Mouse (Mus musculus) hindbrain, embryonic 14.5 days (tissue): ENCODE data around the gene Il21r. TPM values are rescaled to one million over a fixed set of nuclear protein-coding genes. Genes with fewer than 3 reads are reported as not detected.

Source experiments
- ATAC-seq: fragments of 200-750 bp; cut with Nextera tagmentation; 2 replicates; pipeline ENCODE4 v1.8.0; 2017; ENCODE audit warnings: moderate number of reproducible peaks, mild to moderate bottlenecking, moderate TSS enrichment, moderate library complexity; ENCODE audit not compliant: low FRiP score
- DNase-seq: peaks from one replicate; pipeline ENCODE4 v3.0.0-alpha.2; 2015; ENCODE audit warnings: low spot score
- H3K27ac ChIP-seq: fragments of 300-500 bp; sonication (generic); 2 replicates; pipeline ENCODE4 v1.5.1; 2014; ENCODE audit warnings: mild to moderate bottlenecking, moderate library complexity
- H3K27me3 ChIP-seq: fragments of 300-500 bp; sonication (generic); 2 replicates; pipeline ENCODE4 v1.6.1; 2014; ENCODE audit warnings: mild to moderate bottlenecking, low read length, mixed read lengths; ENCODE audit not compliant: control insufficient read depth, insufficient read depth
- H3K36me3 ChIP-seq: fragments of 300-500 bp; sonication (generic); replicated peaks from 2 replicates; pipeline ENCODE4 v1.6.1; 2014; ENCODE audit not compliant: control insufficient read depth, insufficient read depth
- H3K4me1 ChIP-seq: fragments of 300-500 bp; sonication (generic); replicated peaks from 2 replicates; pipeline ENCODE4 v1.6.1; 2014; ENCODE audit warnings: antibody characterized with exemption, low read length, mixed read lengths; ENCODE audit not compliant: control insufficient read depth, insufficient read depth
- H3K4me2 ChIP-seq: fragments of 300-500 bp; sonication (generic); replicated peaks from 2 replicates; pipeline ENCODE4 v1.6.1; 2014; ENCODE audit warnings: mild to moderate bottlenecking, moderate library complexity
- H3K4me3 ChIP-seq: fragments of 300-500 bp; sonication (generic); replicated peaks from 2 replicates; pipeline ENCODE4 v1.5.1; 2014; ENCODE audit warnings: mild to moderate bottlenecking, low read length
- H3K9ac ChIP-seq: fragments of 300-500 bp; sonication (generic); 2 replicates; pipeline ENCODE4 v1.6.1; 2014
- H3K9me3 ChIP-seq: fragments of 300-500 bp; sonication (generic); 2 replicates; pipeline ENCODE4 v1.6.1; 2016; ENCODE audit warnings: low read length; ENCODE audit not compliant: control insufficient read depth
- WGBS: fragments of 180-500 bp; shearing (Covaris S2); extraction: QIAGEN DNeasy Blood & Tissue Kit; methylation state at CpG from one replicate; pipeline ENCODE4 v1.1.7; 2014; 5-methylcytosine and 5-hydroxymethylcytosine counted together
- polyA plus RNA-seq: library from polyadenylated mRNA; unstranded; fragments of >200 nt; fragmentation: Nextera tagmentation; extraction: Ambion mirVana; gene quantifications from 2 replicates; pipeline ENCODE4 v1.2.1, GENCODE M21; 2014

Il21r gene
- polyA plus RNA-seq, 1 experiment from 2014 or later, result 0.50 TPM

DNA sequence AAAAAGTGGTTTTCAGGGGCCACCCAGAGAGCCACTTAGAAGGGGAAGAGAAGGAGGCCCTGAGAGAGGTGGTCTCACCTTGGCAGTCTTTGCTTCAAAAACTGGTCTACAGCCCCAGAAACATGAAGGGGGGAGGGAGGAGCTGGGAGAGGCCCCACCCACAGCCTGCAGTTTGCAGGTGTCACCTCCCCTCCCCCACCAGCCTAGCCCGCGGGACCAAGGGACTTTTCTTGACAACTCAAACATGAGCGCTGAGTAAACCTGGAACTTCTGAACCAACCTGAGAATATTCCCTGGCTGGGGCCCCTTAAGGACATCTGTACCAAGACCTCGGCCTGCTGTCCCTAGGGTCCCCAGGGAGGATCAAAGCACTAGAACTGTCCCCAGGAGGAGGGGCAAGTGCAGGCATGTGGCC lies 2.5 kb downstream of the Il21r start:
- no peak overlapping the region for H3K4me3 ChIP-seq
- H3K27ac ChIP-seq, result no peak overlapping the region
- H3K9ac ChIP-seq, result no peak overlapping the region
- DNase-seq (no peak), ATAC-seq (no peak)
- H3K4me1 ChIP-seq, result no peaks in the 10 kb centered on the region
- H3K4me2 ChIP-seq, result no peak overlapping the region
- peaks cover 8% of the 10 kb centered on the region; the same call in 1 of the 2 replicates for H3K9me3 ChIP-seq
- no peaks in the 10 kb centered on the region for H3K27me3 ChIP-seq
- H3K36me3 ChIP-seq, result no peaks in the 10 kb centered on the region
- WGBS, result 76% methylated on average over 4 of the region's 4 CpGs

DNA sequence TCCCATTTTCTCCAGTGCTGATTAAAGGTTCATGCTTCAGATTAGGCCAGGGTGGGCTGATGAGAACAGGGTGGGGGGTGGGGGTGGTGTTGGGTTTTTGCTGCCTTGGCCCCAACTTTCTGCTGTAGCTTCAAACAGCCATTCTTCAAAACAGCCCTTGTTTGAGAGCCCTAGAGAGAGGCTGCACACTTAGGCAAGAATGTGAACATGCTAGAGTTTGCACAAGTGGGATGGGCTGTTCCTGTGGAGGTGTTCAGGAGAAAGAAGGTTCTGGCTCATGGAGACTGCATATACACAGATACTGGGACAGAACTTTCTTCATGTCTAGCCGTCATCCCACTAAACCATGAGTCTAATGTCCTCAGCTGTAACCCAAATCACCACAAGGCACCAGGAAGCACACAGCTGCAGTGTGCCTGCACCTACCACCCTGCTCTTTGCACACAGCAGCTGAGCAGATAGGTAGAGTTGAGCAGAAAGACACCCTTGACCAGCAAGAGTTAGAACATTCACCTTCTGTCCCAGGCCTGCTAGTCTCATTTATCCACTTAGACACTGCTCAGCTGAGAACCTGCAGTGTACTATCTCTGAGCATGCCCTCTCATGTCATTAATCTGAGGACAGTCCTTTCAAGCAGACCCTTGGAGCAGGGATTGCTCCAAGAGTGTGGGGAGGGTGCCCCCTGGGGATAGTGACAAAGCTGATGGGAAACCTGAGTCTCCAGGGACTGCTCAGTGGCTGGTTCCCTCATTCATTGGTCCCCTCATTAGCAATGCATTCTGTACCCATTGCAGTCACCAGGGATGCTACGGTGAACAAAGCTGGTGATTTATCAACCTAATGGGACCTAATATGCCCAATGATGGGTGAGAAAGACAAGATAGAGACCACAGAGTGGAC lies 3.3 kb downstream of the Il21r start:
- Histone ChIP-seq H3K27me3 (no peaks in the 10 kb centered on the region), H3K9ac (no peak overlapping the region), H3K36me3 (no peaks in the 10 kb centered on the region), H3K9me3 (peaks cover 8% of the 10 kb centered on the region; the same call in 1 of the 2 replicates), H3K27ac (no peak overlapping the region), H3K4me3 (no peak overlapping the region), H3K4me1 (no peaks in the 10 kb centered on the region), H3K4me2 (no peak overlapping the region)
- 63% methylated on average over 2 of the region's 2 CpGs for WGBS
- DNase-seq (no peak), ATAC-seq (no peak)

DNA sequence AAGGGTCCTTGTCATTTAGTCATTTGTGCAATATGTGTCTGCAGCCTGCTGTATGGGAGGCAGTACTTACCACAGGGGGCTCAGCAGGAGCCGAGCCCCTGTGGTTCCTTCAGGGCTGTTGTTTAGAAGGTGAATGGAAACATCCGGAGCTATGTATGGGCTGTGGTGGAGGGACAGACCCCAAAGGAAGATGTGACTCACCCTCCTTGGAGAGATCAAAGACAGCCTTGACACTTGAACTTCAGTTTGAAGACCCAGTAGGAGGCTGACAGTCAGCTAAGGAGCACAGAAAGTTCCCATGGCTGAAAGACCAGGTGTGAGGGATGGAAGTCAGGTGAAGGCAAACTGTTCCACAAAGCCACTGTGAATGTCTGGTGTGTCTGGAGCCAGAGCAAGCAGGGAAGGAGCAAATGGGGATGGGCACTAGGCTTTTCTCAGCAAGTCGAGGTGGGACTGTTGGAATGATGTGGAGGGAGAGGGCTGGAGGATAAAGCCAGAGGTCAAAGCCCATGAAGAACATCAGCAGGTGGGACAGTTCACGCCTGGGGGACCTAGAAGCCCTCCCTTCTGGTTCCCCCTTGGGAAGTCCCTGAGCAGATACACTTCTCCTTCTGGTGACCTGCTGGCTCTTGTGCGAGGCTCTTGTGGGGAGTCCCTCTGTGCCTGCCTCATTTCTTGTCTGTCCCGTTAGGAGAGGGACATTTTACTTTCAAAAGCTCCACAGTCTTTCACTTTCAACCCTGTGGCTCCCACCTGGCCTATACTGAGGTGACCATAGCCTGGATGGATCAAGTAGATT lies 4.4 kb downstream of the Il21r start:
- Histone ChIP-seq H3K4me3 (no peak overlapping the region), H3K4me1 (no peaks in the 10 kb centered on the region), H3K27ac (no peak overlapping the region), H3K36me3 (no peaks in the 10 kb centered on the region), H3K4me2 (no peak overlapping the region), H3K9ac (no peak overlapping the region), H3K9me3 (peaks cover 8% of the 10 kb centered on the region; the same call in 1 of the 2 replicates), H3K27me3 (no peaks in the 10 kb centered on the region)
- DNase-seq, result no peak
- 70% methylated on average over 6 of the region's 6 CpGs for WGBS
- ATAC-seq, result no peak

DNA sequence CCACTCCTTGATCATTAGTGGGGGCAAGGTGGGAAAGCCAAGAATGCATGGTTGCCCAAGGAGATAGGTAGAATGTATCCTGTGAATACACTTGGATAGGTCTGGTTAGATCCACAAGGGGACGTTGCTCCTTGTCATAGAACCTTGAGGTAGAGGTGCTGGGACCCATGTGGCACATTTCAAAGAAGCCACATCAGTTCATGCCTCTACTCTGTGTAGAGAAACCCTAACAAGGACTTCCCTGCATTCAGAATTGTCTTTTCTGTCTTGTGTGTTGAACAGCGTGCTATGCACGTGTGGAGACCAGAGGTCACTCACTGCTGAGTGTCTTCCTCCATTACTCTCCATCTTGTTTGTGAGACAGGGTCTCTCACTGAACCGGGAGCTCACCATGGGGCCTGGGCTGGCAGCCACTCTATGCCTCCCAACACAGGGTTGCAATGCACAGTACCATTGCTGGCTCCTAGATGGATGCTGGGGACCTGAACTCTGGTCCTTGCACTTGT lies 5.0 kb downstream of the Il21r start:
- no peak for DNase-seq
- 92% methylated on average over 4 of the region's 4 CpGs for WGBS
- Histone ChIP-seq H3K36me3 (no peaks in the 10 kb centered on the region), H3K4me1 (no peaks in the 10 kb centered on the region), H3K9ac (no peak overlapping the region), H3K27me3 (no peaks in the 10 kb centered on the region), H3K4me2 (no peak overlapping the region), H3K27ac (no peak overlapping the region), H3K9me3 (peaks cover 8% of the 10 kb centered on the region; the same call in 1 of the 2 replicates), H3K4me3 (no peak overlapping the region)
- ATAC-seq, result no peak

DNA sequence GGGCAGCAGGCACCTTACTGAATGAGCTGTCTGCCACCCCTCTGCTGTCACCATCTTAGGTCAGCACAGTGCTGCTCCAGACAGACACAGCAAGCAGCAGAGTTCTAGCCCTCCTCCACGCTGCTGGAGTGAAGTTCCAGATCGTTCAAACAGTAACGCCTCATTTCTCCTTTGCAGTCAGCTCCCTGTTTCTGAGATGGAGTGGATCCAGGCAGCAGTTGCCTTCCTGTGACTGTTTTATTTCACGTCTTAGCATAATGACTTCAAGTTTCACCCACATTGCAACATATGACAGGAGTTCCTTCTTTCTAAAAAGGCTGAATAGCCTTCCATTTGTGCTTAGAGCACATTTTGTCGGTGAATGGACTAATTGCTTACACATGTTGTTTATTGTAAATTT lies 10.3 kb downstream of the Il21r start:
- Histone ChIP-seq H3K4me3 (no peak overlapping the region), H3K4me1 (no peaks in the 10 kb centered on the region), H3K27ac (no peak overlapping the region), H3K27me3 (no peaks in the 10 kb centered on the region), H3K4me2 (no peak overlapping the region), H3K9ac (no peak overlapping the region), H3K9me3 (peaks cover 8% of the 10 kb centered on the region; the same call in 1 of the 2 replicates), H3K36me3 (no peaks in the 10 kb centered on the region)
- 85% methylated on average over 5 of the region's 5 CpGs for WGBS
- DNase-seq (no peak), ATAC-seq (no peak)

DNA sequence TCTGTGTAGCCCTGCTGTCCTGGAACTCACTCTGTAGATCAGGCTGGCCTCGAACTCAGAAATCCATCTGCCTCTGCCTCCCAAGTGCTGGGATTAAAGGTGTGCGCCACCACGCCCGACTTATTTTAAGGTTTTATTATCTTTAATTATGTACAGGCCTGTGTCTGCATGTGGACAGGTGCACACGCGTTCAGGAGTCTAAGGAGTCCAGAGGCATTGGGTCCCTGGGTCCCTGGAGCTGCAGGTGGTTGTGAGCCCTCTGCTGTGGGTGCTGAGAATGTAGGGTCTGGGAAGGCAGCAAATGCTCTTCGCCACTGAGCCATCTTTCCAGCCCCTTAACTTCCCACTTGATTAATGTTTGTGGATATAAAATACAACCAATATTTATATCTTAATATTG lies 12.2 kb downstream of the Il21r start:
- Histone ChIP-seq H3K4me3 (no peak overlapping the region), H3K4me1 (no peaks in the 10 kb centered on the region), H3K9me3 (no peaks in the 10 kb centered on the region), H3K9ac (no peak overlapping the region), H3K27ac (no peak overlapping the region), H3K36me3 (no peaks in the 10 kb centered on the region), H3K4me2 (no peak overlapping the region), H3K27me3 (no peaks in the 10 kb centered on the region)
- ATAC-seq, result no peak
- DNase-seq, result no peak
- WGBS, result 89% methylated on average over 7 of the region's 7 CpGs

DNA sequence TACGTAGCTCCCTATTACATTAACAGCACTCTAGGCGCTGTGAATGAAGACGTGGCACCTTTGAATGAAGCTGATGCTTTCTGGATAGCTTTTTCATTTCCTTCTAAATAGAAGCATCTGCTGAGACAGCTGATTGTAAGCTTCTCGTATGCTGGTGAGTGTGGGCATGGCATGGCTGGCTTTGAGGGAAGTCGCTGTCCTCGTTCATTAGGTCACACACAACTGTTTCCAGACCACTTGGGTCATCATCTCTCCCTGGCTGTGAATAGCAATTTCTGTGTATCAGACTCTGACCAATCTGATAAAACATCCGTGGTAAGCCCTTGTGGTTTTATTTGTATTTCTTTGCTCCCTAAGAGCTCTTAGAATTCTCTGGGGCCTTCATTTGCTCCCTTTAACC lies 14.8 kb downstream of the Il21r start:
- no peak for ATAC-seq
- no peak for DNase-seq
- Histone ChIP-seq H3K36me3 (no peaks in the 10 kb centered on the region), H3K9ac (no peak overlapping the region), H3K4me1 (no peaks in the 10 kb centered on the region), H3K4me2 (no peak overlapping the region), H3K4me3 (no peak overlapping the region), H3K9me3 (no peaks in the 10 kb centered on the region), H3K27me3 (no peaks in the 10 kb centered on the region), H3K27ac (no peak overlapping the region)
- 81% methylated on average over 7 of the region's 7 CpGs for WGBS

DNA sequence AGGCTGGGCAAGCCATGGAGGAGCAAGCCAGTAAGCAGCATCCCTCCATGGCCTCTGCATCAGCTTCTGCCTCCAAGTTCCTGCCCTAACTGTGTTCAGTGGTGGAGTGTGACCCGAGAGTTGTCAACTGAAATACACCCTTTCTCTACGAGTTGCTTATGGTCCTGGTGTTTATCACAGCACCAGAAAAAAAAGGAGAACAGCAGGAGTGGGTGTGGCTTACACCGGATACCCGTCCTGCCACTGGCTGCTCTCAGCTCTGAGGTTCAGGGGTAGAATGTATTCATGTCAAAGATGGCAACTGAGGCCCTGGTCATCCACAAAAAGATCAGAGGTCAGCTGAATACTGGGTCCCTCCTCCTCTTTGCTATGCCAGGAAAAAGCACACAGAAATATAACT lies 16.8 kb downstream of the Il21r start:
- Histone ChIP-seq H3K4me2 (no peak overlapping the region), H3K27ac (no peak overlapping the region), H3K36me3 (no peaks in the 10 kb centered on the region), H3K9me3 (no peaks in the 10 kb centered on the region), H3K9ac (no peak overlapping the region), H3K27me3 (no peaks in the 10 kb centered on the region), H3K4me1 (no peaks in the 10 kb centered on the region), H3K4me3 (no peak overlapping the region)
- DNase-seq (no peak), ATAC-seq (no peak)
- 81% methylated on average over 4 of the region's 4 CpGs for WGBS
